Mouse (Mus musculus) testis, adult 2 months (tissue): ENCODE results near the gene Kmt2d.

Source experiments
- CTCF ChIP-seq: fragments of 200-500 bp; IDR thresholded peaks from 2 replicates; pipeline ENCODE4 v1.5.1; 2012; ENCODE audit warnings: low read depth, mild to moderate bottlenecking, inconsistent platforms, low read length, moderate library complexity; ENCODE audit not compliant: control insufficient read depth, insufficient read depth, insufficient replicate concordance
- POLR2A ChIP-seq: fragments of 200-500 bp; IDR thresholded peaks from 2 replicates; pipeline ENCODE4 v1.6.1; 2012; ENCODE audit warnings: low read depth, mild to moderate bottlenecking, inconsistent platforms, low read length, moderate library complexity; ENCODE audit not compliant: control insufficient read depth

DNA sequence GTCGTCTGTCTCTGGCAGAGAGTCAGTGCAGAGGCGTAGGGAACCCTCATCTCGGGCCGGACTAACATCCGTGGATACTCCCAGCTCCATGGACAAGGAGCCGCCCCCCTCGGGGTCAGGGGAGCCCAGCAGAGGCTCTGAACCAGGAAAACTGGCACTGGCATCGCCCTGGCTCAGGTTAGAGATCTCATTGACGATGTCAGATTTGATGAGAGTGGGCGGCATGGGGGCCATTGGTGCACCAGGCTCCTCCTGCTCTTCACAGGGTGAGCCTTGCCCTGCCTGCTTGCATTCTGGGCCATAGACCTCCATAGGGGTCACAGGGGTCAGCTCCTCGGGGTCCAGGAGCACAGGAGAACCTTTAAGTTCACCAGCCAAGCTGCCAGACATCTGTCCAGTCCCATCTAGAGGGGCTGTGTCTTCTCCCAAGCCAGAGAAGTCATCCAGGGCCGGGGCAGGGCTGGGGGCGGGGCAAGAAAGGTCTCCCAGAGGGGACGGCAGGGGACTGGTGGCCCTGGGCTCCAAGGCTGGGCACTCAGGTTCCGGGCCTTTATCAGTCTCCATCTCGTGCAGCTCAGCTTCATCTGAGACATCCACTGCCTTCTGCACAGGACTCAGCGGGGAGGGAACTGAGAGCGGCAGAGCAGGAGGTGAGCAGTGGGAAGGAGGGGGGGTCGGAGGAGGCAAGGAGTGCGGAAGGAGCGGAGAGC lies 9.1 kb downstream of the Kmt2d start:
- TF ChIP-seq CTCF (no peak), POLR2A (no peak)
